Mouse (Mus musculus) thymus, postnatal 14 days (tissue): Measurements from ENCODE around the gene Mex3d.
A peak's percentile ranks its signal among the peaks of the same experiment; 100 is the strongest.

Source experiments
- DNase-seq: peaks from one replicate; pipeline ENCODE4 v3.0.0; 2021

Gene Mex3d

DNA sequence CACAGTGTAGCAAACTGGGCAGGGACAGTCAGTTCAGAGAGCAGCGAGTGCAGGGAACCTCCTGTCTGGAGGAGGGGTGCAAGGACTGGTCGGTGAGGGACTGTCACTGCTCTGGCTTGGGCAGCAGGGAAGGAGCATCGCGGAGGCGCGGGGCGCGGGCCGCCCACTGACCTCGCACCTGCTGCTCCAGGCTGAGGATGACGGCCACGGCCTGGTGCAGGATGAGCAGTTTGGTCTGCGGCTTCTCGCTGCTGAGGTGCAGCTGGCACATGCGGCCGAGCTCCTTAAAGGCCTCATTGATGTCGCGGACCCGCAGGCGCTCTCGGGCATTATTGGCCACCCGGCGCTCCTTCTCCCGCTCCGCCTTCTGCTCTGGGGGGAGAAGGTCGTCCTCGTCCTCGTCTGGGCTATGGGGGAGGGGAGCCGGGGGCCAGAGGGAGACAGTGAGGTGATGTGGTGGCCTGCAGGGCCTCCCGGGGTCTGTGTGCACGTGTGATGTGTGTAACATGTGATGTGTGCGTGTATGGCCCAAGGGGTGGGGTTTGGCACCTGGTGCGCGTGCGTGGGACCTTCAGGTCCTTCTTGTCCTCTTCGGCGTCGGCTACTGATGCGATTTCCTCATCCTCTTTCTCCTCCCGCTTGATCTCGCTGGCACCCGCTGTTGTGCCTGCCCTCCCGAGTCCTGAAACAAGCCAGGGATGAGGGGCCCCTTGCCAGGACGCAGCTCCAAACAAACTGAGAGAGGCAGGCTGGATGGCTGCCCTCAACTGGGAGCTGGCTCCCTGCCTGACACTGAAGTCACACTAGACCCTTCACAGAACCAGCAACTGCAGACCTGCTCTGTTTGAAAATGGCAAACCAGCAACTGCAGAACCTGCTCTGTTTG is 25.4 kb upstream of the Mex3d start:
- DNase-seq, result no peak

DNA sequence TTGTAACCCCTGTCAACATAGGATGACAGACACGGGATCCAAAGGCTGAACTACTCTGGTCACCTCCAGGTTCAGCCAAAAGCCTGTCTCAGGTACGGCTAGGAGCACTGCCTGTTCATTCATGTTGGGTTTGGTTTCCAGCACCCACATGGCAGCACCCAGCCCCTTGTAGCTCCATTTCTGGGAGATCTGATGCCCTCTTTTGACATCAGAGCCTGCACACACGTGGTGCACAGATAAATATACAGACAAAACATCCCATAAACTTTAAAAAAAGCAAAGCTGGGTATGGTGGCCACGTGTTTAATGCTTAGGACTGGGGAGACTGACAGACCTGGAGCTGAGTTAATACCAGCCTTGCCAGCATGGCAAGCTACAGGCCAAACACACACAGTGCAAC is 20.5 kb upstream of the Mex3d start:
- no peak for DNase-seq

DNA sequence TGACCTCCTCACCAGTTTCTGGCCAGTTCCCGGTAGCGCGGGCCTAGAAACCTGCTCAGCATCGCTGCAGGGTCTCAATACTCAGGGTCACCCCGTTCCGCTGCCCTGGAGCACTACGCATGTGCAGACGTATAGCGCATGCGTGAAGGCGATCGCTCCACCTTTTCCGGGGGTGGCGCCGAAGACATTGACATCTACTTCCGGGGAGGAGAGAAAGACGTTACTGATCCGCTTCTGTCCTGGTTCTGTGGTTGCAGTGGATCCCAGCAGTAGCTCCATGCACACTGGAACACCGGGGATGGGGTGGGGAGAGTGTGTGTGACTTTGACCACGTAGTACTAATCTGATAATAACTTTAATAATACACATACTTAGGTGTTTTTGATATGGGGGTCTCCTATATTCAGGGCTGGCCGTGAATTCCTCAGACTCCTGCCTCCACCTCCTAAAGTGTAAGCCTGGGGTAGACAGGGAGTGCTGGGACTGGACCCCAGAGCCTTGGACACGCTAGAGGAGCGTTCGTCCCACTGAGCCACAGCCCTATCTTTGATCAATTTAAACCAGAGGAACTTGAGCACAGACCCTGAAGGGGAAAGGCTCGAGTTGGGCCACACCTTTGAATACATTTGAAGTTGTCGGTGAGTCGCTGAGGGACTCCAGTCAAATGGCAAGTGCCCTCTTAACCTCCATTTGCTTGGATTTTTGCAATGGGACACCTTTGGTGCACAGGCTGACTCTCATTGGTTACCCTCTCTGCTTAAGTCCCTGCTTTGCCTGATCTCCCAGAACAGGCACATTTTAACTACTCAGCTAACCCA is 19.4 kb upstream of the Mex3d start, which contains the start of gene Uqcr11:
Gene Uqcr11, minus strand, starts transcription at position 147 of the 818 bp plus-strand sequence.
- DNase-seq, result peak; percentile 92

DNA sequence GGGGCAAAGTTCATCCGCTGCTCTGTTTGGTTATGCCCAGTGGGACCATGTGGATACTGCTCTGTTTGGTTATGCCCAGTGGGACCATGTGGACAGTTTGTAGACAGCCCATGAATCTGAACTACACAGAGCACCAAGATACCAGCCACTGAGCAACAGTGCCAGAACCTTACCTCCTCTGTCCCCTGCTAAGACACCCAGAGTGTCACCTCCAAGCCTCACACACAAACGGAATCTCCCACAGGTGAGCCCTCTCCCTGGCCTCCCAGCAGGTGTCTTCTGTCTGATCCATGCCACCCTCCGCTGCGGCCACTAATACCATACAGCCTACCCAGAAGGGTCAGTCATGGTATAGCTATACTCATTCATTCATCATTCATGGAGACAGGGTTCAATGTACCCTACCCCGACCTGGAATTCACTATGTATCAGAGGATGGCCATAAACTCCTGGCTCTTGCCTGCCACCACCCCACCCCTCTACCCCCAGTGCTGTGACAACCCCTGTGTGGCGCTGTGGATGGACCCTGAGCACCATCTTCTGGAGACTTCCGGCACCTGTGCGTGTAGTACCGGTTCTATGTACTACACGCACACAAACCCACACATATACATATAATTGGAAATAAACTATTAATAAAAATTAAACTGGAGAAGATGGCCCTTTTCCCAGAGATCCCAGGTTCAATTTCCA is 18.2 kb upstream of the Mex3d start:
- peak; percentile 63 for DNase-seq

DNA sequence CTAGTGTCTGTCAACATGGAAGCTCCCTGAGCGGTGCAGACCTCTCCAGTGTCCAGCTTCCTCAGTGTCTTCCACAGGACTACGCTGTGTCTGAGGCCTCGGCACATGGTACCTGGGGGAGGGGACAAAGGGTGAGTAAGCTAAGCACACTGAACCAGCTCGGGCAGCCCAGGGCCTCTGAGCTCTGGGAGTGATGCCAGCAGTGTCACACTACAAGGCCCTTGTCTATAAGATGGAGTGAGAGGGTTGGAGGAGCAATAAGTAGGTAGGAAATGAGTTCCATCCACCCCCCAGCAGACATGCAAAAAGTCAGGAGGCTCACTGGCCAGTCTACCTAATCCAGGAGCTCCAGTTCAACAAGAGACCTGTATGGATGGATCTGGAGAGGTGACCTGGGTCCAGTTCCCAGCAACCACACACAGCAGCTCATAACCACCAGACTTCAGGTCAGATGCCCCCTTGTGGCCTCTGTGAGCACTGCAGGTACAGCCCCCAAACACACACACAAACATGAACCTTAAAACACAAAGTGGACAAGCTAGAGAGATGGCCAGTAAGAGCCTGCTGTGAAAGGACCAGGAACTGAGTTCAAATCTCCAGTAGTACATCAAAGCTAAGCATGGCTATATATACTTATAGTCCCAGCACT is 15.7 kb upstream of the Mex3d start:
- DNase-seq, result peak; percentile 49

DNA sequence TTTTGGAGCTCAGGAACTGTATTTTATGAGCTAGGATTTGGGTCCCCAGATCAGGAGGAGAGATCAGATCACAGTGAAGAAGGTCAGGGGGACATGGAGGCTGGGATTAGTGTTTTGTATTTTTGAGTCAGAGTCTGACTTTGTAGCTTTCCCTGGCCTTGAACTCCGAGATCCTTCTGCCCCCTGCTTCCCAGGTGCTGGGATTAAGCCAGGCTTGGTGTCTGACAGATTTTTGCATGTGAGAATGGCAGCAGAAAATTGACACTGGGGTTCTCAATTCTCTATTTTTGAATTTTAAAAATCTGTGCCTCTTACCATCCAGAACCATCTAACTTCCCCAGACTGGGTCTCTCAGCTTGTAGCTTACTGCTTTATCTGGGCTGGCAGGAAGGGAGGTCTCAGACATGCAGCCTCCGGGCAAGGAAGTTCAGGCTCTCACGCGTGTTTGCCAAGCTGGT is 13.3 kb upstream of the Mex3d start:
- DNase-seq, result no peak

DNA sequence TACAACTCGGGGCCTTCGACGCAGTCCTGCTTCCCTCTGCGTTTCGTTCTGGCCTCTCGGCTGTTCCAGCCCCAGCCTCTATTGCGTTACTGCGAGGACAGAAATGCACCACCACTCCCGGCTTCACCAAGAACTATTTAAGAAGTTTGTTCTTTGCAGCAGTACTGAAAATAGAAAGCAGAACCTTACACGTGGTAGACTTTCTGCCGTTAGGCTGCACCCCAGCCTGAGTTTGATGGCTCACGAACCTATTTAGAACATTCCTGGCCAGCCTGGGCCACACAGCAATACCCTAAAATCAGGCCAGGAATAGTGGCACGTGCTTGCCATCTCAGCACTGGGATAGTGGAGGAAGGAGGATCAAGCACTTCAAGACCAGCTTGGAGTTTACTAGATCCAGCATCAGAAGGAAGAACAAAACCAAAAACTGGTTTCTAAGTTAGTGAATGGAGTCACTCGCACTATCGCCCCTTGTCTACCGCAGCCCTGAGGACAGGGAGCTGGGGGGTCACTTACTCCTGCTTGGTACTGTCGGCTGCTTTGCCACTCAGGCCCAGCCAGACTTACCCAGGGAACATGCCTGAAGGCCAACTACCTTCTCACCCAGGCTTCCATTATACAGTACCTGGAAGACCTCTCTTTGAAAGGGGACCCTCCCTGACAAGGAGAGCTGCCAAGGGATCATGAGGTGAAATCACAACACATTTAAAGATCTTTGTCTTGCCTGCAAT is 12.7 kb upstream of the Mex3d start:
- no peak for DNase-seq

DNA sequence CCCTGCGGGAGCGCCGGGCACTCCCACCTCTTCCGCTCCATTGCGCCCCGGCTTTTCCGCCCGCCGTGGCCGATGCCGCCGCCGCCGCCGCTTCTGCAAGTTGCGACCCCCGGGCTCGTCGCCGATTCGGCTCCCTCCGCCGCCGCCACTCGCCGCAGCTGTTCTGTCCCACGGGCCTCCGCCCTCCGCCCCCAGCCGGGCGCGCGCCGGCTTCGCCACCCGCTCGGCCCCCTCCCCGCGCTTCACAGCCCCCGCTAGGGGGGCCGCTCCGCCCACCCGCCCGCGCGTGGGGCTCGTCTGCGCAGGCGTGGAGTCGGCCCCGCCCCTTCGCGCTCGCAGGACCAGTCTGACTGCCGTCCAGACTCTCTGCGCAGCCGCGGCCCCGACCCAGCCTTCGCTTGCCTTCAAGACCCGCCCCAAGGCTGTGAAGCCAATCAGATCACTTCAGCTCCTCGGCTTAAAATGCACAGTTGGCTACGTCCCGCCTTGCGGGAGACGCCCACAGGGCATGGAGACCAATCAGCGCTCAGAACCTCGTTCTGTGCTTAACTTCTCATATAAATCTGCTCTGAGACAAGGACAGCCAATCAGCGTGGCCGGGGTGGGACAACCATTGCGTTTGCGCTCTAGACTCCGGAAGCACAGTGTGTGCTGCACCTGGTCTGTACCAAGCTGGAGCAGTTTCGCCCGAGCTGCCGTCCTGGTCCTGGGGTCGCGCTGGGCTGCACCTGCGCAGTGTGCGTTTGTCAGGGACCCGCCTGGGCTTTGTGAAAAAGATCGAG is 11.9 kb upstream of the Mex3d start, which contains the start of gene Mbd3:
Gene Mbd3, minus strand, starts transcription at position 360 of the 782 bp plus-strand sequence.
- peak; percentile 100 for DNase-seq

DNA sequence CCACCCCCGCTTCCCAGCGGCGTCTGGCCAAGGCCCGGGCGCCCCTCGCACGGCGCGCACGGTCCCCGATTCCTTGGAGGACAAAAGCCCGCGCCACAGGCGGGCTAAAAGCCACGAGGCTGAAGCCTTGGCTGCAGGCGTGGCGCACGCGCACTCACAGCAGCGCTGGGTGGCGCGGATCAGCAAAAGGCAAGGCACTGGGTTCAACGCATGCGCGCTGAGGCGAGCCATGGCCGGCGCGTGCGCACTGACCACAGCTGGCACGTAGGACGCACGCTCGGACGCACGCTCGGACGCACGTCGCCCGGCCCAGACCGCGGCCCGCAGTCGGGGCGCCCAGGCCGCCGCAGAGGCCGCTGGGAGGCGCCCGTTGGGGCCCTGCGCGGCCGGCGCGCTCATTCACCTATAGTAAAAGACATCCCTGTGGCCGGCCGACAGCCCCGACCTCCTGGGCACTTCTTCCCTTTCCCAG is 11.3 kb upstream of the Mex3d start:
- DNase-seq, result peak; percentile 98

DNA sequence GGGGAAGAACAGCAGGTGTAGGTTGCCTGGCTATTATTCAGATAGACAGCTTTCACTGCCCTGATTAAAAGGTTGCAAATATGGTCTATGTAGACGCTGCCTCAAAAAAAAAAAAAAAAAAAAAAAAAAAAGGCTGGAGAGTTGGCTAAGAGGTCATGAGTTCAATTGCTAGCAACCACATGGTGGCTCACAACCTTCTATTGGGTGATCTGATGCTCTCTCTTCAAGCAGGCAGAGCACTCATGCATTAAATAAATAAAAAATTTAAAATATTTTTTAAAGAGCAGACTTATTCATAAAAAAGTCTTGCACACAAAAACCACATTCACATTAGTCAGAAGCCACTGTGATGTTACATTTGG is 10.7 kb upstream of the Mex3d start:
- no peak for DNase-seq

DNA sequence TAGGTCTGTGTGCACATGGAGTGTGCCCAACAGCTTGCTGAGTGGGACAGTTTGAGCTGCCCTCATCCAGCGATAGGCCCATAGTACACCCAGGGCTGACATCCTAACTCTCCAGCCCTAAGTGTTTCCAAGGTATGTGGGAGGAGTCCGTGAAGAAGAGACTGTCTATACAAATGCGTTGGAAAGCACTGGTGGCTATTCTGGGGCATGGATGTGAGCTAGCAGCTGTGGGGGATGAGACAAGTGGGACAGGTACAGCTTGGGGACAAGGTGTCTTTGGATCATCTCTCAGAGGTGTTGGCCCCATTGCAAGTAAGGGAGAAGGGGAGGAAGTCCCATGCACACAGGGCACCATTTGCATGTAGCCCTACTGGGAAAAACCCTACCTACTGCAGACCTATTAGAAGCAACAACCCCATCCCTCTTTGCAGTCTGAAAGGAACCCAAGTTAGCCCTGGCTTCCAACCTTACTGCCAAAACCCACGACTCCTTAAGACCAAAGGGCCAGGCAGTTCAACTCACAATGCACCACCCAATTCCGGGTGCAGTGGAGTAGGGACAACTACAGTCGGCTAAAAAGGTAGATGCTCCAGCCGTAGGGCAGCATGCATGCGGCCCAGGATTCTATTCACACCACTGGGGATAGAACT is 10.2 kb upstream of the Mex3d start:
- DNase-seq, result no peak

DNA sequence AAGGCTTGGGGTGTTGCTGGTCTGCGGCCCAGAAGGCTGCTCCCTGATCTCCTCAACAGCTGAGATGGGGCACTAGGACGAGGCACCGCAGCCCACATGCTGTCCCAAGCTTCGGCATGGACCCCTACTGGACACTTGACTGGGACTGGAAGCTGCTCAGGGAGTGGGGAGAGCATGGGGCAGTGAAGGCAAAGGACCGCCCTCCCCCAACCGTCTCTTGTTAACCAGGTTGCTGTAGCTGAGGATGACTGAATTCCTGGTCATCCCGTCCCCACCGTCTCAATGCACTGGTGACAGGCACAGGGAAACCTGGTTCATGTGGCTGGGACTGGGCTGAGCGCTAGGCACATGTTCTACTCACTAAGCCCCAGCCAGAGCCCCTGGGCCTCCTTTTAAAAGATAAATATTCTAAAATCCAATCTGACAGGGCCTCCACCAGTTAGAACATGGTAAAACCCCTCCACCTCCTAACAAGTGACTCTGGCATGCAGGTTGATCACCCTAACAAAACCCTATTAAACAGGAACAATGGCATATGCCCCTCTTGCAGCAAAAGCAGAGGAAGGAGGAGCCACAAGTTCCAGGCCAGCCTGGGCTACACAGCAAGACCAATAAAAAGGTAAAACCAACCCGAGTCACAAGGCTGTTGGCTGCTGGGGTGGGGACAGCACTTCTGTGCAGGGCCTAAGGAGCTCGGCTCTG is 9.5 kb upstream of the Mex3d start:
- no peak for DNase-seq

DNA sequence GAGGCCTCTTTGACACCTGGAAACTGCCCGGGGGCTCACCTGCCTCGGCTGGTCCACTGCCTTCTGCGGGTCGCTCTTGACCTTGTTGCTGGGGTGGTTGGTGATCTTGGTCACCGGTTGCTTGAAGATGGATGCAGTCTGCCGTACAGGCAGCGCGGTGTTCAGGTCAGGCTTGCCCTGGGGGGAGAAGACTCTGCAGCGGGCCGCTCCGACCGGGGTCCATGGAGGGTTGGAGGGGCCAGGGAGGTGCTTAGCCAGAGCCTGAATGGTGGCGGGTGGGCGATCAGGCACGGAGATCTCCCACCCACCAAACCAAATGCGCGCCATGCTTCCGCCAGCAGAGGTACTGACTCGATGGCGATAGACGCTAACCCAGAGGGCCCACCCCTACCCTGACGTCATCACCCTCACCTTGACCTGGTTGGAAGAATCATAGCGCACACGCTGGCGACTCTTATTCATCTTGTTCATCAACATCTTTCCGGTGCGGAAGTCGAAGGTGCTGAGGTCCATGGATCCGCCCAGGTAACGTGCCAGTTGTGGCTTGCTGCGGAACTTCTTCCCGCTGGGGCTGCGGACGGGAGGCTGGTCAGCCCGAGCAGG is 7.7 kb upstream of the Mex3d start:
- DNase-seq, result no peak

DNA sequence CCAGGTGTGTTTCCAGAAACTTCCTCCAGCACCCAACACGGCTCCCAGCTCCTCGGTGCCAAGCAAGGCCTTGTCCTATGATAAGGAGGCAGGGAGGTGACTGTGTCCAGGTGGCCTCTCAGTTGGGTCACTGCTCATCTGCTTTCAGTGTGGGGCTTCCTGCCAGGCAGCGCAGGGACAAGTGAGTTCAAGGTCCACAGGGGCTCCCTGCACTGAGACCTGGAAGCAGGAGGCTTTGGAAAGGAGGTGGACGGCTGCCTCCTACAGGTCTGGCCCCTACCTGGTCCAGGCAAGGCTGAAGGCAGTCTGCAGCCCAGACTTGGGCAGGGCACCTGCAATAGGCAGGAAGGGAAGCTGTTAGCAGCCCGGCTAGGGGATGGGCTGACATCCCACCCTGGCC is 5.2 kb upstream of the Mex3d start:
- no peak for DNase-seq

DNA sequence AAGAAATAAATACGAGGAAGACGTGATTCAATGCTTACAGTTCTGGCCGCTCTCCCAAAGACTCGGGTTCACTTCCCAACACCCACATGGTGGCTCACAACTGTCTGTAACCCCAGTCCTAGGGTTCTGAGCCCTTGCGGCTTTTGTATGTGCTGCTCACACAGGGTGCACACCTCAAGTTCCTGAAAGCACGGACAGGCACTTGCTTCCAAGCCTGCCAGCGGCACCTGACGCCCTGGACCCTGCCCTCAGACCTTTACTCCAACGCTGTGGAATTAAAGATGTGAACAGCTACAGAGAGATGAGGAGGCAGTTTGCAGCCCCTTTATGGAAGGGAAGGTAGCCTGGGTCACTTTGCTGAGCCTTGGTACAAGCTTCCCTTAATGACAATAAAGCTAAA is 3.2 kb upstream of the Mex3d start:
- no peak for DNase-seq

DNA sequence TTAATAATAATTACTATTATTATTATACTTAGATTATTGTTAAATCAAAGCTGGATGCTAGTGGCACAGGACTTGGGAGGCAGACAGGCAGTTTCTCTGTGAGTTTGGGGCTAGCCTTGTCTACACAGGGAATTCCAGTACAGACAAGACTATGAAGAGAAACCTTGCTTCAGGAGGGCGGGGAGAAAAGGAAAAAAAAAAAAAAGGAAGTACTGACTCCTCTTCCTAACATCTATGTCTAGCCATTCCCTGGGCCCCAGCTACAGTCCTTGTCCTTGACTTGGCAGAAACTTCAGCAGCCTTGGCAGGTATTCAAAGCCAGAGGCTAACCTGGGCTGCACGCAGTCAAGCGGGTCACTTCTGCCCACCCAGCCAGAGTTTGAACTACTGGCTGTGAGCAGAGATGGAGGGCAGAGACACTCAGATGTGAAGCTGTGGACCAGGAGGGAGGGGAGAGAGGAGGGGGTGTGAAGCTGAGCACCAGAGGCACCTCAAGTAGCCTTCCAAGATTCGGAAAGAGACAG is 1.8 kb upstream of the Mex3d start:
- DNase-seq, result no peak

DNA sequence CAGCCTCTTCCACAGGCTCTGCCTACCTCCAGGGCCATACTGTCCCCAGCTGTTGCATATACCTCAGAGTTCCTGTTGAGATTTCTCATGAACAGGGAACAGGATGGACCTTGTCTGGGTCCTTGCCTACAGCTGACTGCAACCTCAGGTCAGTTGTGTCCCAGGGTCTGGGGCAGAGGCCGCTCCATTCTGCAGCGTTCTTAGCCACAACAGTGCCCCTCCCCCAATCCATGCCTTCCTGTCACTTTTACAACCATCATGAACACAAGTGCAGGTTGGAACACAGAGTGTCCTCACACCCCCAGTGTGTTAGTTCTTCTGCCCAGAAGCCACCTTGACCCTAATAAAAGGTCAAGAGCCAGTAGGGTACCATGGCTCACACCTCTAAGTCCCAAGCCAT is 1.3 kb upstream of the Mex3d start:
- no peak for DNase-seq

DNA sequence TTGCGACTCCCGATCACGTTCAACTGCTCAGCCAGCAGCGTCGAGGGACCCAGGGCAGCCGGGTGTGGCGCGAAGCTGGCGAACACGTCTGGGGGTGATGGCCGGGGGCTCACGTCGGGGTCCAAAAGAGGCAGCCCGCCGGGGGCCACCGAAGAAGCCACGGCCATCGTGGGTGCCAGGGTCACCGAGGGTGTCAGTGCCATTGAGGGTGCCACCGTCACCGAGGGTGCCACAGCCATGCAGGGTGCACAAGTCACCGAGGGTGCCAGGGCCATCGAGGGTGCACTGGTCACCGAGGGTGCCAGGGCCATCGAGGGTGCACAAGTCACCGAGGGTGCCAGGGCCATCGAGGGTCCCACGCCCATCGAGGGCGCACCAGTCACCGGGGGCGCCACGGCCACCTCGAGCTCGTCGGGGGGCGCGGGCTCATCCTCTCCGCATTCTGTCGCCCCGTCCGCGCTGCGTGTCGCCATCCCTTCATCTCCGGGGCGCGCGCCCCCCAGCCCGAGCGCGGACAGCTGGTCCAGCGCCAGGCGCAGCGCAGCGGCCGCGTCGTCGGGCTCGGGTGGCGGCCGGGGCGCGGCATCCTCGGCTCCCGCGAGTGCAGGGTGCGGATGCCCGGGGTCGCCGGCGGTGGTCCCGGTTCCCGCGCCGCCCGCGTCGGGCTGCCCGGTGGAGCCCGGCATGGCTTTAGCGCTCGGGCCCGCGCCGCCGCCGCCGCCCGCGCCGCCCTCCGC is 556 bp downstream of the Mex3d start:
- peak; percentile 48 for DNase-seq
